Mouse (Mus musculus) liver, postnatal 0 days (tissue): ENCODE measurements around the gene Fbxo31.

Experiments used
- CTCF ChIP-seq: sonication (generic); IDR thresholded peaks from 2 replicates; pipeline ENCODE4 v1.5.1; 2016; ENCODE audit warnings: antibody characterized with exemption, low read depth
- EP300 ChIP-seq: IDR thresholded peaks from 2 replicates; pipeline ENCODE4 v1.6.1; 2016; ENCODE audit warnings: antibody characterized with exemption, low read depth, mild to moderate bottlenecking

- TF ChIP-seq CTCF = peak; percentile 83
- TF ChIP-seq EP300 = no peak
These were observed 24.3 kb upstream of the Fbxo31 start for GRCm38 (mm10) chr8:121602860-121603259.
